Mouse (Mus musculus) adrenal gland, postnatal 36 days (tissue): Measurements from ENCODE around the gene Gm6657. TPM values are rescaled to one million over a fixed set of nuclear protein-coding genes. Genes with fewer than 3 reads are reported as not detected.

Experiments used
- DNase-seq, 2 experiments: peaks; one replicate each; pipeline ENCODE4 v3.0.0; 2021; ENCODE audit warnings: mixed read lengths in 1 of 2
- long read RNA-seq, 2 experiments: library from polyadenylated mRNA; stranded (forward); transcript quantifications; one replicate each; pipeline ENCODE4 v2.0.0; 2021; ENCODE audit warnings: borderline sequencing depth in 2 of 2
- total RNA-seq, 2 experiments: library from RNA; stranded (reverse); gene quantifications; 2 replicates each; pipeline ENCODE4 v1.2.3; 2021

Gm6657 gene
- not detected for total RNA-seq
- long read RNA-seq, experiment 1, result 0 reads
- long read RNA-seq, experiment 2, result 0 reads

DNA sequence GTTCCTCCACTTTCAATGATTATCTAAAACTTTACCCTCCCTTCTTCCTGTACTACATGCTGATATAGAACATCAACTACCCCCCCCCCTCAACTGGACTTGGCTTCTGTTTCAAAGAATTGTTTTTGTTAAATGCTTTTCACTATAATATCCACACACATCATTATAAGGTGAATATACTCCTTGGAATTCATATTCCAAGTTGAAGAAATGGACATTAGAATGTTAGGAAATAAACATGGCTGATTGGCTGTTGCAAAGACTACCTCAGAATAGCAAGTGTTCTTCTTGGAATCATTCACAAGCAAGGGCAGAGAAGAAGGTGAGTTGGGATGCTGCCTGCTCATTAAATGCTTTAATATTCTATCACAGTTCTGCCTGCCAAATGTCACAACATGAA lies at the start of gene Gm6657:
Gene Gm6657, plus strand, starts transcription at position 301 of the 400 bp plus-strand sequence.
- no peak for DNase-seq

DNA sequence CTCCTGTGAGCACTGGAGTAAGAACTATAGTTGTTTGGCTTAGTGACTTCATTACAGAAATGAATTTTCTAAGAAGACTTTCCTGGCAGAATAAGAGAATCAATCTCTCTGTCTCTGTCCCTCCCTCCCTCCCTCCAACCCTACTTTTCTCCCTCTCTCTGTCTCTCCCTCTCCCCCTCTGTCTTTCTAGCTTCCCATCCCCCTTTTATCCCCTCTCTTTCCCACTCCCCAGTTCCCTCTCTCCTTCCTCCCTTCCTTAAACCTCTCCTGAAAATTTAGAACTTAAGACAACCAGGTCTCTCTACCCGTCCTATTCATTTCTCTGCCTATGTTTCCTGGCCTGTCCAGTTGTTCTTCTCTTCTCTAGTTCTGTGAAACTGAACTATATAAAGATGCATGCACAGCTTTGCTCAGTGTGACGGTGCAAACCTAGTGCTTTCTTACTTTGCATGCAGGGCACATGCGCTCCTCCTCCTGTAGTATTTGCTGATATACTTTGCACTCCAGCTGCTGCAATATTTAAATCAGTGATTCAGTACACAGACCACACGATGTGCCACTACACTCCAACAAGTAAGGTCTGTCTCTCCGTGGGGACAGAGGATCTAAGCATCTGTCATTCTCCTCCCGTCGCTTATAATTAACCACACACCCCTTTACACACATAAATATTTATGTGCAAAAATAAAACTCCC lies 40.6 kb upstream of the Gm6657 start:
- no peak for DNase-seq

GRCm38 (mm10) chr12:78170178-78170577 lies 23.9 kb upstream of the Gm6657 start:
- no peak for DNase-seq

- no peak for DNase-seq
Observed at GRCm38 (mm10) chr12:78173945-78174344, 20.1 kb upstream of the Gm6657 start.

GRCm38 (mm10) chr12:78174671-78175070 lies 19.4 kb upstream of the Gm6657 start:
- no peak for DNase-seq

GRCm38 (mm10) chr12:78181452-78181851 lies 12.6 kb upstream of the Gm6657 start:
- DNase-seq, result no peak

GRCm38 (mm10) chr12:78195368-78195767 lies 1.3 kb downstream of the Gm6657 start:
- no peak for DNase-seq

- DNase-seq, result no peak
Observed at GRCm38 (mm10) chr12:78203646-78204045, 9.6 kb downstream of the Gm6657 start.

DNA sequence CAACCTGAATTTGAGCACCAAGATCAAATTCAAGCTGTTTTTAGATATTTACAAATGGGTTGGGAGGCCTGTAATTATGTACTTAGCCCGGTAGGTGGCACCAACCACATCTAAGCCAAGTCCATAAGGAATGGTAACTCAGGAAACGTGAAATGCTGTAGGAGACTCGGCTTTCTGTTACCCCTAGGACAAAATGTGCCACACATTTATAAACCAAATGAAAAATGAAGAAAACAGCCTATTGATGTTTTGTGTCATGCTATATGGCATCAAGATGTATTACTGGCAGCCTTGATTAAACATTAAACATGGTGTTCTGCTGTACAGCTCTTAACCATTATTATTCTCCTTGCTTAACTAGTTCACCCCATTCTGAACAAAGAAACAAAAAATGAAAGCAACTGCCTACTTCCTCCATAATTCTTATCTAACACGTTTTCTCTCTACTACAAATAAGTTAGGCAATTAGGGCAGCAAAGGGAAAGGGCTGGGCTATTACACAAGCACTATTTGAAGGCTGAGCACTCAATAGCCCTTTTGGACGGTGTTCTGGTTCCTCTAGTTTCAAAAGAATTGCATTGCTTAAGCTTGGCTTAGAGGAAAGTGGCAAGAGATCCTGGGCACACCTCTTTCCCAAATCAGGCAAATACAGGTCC lies 12.0 kb downstream of the Gm6657 start:
- DNase-seq, result peak; percentile 53 to 71

- no peak for DNase-seq
Observed at GRCm38 (mm10) chr12:78206571-78206960, 12.5 kb downstream of the Gm6657 start.

DNA sequence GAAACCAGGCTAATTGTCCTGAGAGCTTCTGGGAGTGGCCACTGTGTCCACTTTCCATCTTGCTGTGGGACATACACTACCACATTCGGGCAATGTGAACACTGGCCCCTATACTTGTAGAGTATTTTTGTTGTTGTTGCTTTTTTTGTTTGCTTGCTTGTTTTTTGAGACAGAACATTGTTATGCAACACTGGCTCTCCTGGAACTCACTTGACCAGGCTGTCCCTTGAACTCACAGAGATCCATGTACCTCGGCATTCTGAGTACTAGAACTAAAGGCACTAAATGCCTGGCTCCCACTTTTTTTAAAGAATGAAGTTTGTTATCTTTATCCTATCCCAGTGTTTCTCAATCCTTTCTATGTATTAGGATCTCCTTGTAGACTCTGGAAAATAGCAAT lies 15.8 kb downstream of the Gm6657 start:
- DNase-seq, result no peak

- DNase-seq, result peak in 1 of 2 experiments; percentile 12
Observed at GRCm38 (mm10) chr12:78215490-78215889, 21.4 kb downstream of the Gm6657 start.

DNA sequence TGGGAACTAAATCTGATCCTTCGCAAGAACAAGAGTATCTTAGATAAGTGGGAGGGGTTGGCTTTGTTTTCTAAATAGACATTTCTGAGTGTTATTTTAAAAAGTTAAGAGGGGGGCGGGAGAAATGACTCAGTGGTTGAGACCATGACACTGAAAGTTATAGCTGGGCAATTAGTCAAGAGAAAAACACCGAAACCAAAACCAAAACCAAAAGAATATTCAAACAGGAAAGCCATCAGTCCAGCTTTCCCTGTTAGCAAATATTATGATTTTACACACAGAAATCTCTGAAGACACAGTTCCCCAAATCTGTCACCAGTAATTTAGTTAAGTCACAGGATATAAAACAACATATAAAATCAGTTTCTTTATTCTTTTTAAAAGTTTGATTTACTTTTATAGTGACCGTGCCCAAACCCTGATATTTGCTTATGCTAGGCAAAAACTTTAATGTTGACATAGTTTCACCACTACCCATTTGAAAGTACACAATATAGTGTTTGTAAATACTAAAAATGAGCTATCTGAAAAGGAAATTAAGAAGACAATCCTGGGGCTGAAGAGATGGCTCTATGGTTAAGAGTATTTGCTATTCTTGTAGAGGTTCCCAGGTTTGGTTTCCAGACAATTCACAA lies 25.3 kb downstream of the Gm6657 start:
- DNase-seq, result peak in 1 of 2 experiments; percentile 12

DNA sequence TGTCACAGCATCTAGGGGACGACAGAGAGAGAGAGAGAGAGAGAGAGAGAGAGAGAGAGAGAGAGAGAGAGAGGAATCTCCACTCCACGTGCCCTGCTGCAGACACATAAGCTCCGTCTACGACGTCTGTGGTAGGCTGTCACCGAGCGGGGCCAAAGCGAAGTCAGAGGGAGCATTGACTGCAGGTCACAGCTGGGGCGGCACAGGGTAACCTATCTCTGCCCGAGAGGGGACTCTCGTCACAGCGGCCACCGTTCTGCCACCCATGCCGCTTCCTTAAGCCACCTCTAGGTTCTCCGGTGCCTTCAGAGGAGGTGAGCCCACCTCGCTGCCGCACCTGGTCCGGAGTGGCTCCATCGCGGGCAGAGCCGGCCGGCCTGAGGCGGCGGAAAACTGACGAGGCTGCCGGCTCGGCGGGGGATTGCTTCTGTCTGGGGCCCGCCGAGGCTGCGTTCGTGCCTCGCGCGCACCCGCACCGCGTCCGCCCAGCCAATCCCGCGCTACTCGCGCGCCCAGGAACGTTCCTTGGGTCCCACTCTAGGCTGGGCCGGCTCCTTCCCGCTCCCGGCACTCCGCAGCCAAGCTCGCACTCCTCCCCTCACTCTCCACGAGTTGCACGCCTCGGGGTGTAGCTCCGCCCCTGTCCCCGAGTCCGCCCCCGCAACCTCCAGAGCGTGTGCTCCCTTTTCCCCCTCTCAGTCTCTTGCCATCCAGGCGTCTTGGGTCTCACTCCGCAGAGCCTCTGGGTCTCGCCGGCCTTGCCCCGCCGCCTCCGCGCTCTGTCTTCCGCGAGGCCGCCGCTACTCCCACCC lies 31.9 kb downstream of the Gm6657 start, which contains the start of gene Gphn:
Gene Gphn, plus strand, starts transcription at position 673 of the 812 bp plus-strand sequence.
- DNase-seq, result peak; percentile 93

DNA sequence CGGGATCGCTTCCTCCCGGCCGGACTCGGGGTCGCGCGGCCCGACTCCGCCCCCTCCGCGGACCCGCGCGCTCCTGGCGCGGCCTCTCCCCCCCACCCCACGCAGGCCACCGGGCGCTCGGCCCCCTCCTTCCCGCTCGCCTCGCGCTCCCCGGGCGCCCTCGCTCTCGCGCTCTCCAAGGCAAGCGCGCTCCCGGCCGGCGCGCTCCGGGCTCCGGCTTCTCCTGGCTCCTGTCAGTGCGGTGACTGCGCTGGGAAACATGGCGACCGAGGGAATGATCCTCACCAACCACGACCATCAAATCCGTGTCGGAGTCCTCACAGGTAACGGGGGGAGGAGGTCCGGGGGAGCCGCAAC lies 32.5 kb downstream of the Gm6657 start:
- peak; percentile 91 to 93 for DNase-seq

GRCm38 (mm10) chr12:78227021-78227932 lies 33.2 kb downstream of the Gm6657 start:
- peak; percentile 59 to 69 for DNase-seq

- no peak for DNase-seq
Observed at GRCm38 (mm10) chr12:78228139-78228538, 34.1 kb downstream of the Gm6657 start.

GRCm38 (mm10) chr12:78232560-78232959 lies 38.5 kb downstream of the Gm6657 start:
- DNase-seq, result no peak

GRCm38 (mm10) chr12:78248366-78248765 lies 54.3 kb downstream of the Gm6657 start:
- no peak for DNase-seq

GRCm38 (mm10) chr12:78249151-78249550 lies 55.1 kb downstream of the Gm6657 start:
- DNase-seq, result no peak
